Mouse (Mus musculus) liver, adult 2 months (tissue): ENCODE measurements at regions not wholly inside any gene's neighbourhood (a gene's known extent, or its start where the extent isn't known, plus 50 kb on each side); places are given as distances from the start of the nearest gene placed in this dataset.

Experiments used
- DNase-seq: peaks from one replicate; pipeline ENCODE4 v3.0.0-alpha.2; 2011; ENCODE audit warnings: low read depth, low spot score; ENCODE audit errors: extremely low read depth
- H3K27ac ChIP-seq: fragments of 200-500 bp; replicated peaks from 2 replicates; pipeline ENCODE4 v1.5.1; 2012; ENCODE audit warnings: low read depth, mild to moderate bottlenecking, control low read depth, inconsistent platforms, low read length; ENCODE audit not compliant: insufficient read depth
- H3K27me3 ChIP-seq: fragments of 200-500 bp; 2 replicates; pipeline ENCODE4 v1.6.1; 2012; ENCODE audit warnings: mild to moderate bottlenecking, moderate library complexity, low read length, inconsistent platforms; ENCODE audit not compliant: control insufficient read depth, insufficient read depth
- H3K36me3 ChIP-seq: fragments of 200-500 bp; 2 replicates; pipeline ENCODE4 v1.6.1; 2012; ENCODE audit warnings: low read length, inconsistent platforms; ENCODE audit not compliant: control insufficient read depth, insufficient read depth
- H3K4me1 ChIP-seq: fragments of 200-500 bp; 2 replicates; pipeline ENCODE4 v1.6.1; 2011; ENCODE audit warnings: low read length; ENCODE audit not compliant: control insufficient read depth, insufficient read depth
- H3K4me3 ChIP-seq: fragments of 200-500 bp; 2 replicates; pipeline ENCODE4 v1.5.1; 2011; ENCODE audit warnings: low read depth, mild to moderate bottlenecking, control low read depth, low read length, moderate library complexity; ENCODE audit not compliant: insufficient read depth
- H3K79me2 ChIP-seq: fragments of 200-500 bp; 2 replicates; pipeline ENCODE4 v1.6.1; 2012; ENCODE audit warnings: inconsistent platforms, mild to moderate bottlenecking, low read length, moderate library complexity; ENCODE audit not compliant: control insufficient read depth, insufficient read depth
- H3K9ac ChIP-seq: fragments of 200-500 bp; 2 replicates; pipeline ENCODE4 v1.6.1; 2012; ENCODE audit warnings: low read depth, mild to moderate bottlenecking, control low read depth, inconsistent platforms, low read length
- CTCF ChIP-seq: fragments of 200-500 bp; IDR thresholded peaks from 2 replicates; pipeline ENCODE4 v1.5.1; 2011; ENCODE audit warnings: low read depth, low read length, control low read depth
- POLR2A ChIP-seq: fragments of 200-500 bp; IDR thresholded peaks from 2 replicates; pipeline ENCODE4 v1.6.1; 2011; ENCODE audit warnings: low read length, control low read depth; ENCODE audit not compliant: insufficient read depth; ENCODE audit errors: extremely low read depth
- WGBS: fragments of 180-500 bp; shearing (Covaris S2); methylation state at CpG from one replicate; pipeline ENCODE4 v1.1.7; 2018; 5-methylcytosine and 5-hydroxymethylcytosine counted together

DNA sequence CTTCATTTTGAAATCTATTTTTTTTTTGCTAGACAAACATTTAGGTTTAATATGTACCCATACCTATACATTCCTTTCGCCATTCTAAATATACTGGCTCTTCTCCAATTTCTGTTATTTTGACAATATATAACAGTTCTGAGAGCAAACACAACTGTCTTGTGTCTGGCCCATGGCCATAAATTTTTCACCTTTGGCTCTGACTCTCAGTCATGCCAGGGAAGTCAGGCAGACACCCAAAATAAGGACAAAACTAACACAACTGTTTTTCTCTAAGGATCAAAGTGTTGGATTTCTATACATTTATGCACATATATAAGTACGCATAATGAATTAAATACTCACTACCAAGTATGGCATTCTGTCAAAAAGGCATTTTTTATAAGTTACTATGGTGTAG, 331.3 kb downstream of the Gja1 start:
- Histone ChIP-seq H3K4me1 (no peaks in the 10 kb centered on the region), H3K27ac (no peak overlapping the region), H3K27me3 (no peaks in the 10 kb centered on the region), H3K9ac (no peak overlapping the region), H3K79me2 (no peaks in the 10 kb centered on the region), H3K36me3 (no peaks in the 10 kb centered on the region), H3K4me3 (no peak overlapping the region)
- WGBS, result 77% methylated on average over 2 of the region's 2 CpGs
- no peak for TF ChIP-seq CTCF
- TF ChIP-seq POLR2A, result no peak
- DNase-seq, result no peak

- Histone ChIP-seq H3K36me3 (no peaks in the 10 kb centered on the region), H3K9ac (no peak overlapping the region), H3K27ac (no peak overlapping the region), H3K27me3 (no peaks in the 10 kb centered on the region), H3K4me1 (no peaks in the 10 kb centered on the region), H3K79me2 (no peaks in the 10 kb centered on the region), H3K4me3 (no peak overlapping the region)
- no peak for DNase-seq
- TF ChIP-seq POLR2A (no peak), CTCF (no peak)
- WGBS, result 75% methylated on average over 1 of the region's 1 CpGs
Measured at GRCm38 (mm10) chr10:56708886-56709285, 331.8 kb downstream of the Gja1 start.

- WGBS, result 75% methylated on average over 7 of the region's 7 CpGs
Measured at GRCm38 (mm10) chr10:56712611-56713105, 335.5 kb downstream of the Gja1 start.

DNA sequence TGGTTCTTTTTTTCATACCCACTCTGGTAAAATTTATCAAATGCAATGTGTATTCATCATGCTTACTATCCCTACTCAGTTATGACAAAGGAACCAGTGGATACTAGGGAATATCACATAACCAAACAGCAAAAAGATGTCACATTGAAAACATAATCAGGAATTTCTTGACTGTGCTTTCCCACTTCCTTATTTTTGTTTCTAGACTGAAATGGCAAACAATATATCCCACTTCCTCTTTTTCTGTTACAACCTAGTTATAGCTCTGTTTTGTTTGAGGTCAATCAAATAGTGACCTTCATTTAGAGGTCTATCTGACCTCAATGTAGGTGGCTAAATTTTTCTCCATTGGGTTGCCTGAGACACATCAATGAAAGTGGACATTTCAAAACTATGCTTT, 359.9 kb downstream of the Gja1 start:
- Histone ChIP-seq H3K79me2 (no peaks in the 10 kb centered on the region), H3K27me3 (no peaks in the 10 kb centered on the region), H3K4me1 (no peaks in the 10 kb centered on the region), H3K36me3 (no peaks in the 10 kb centered on the region), H3K4me3 (no peak overlapping the region), H3K9ac (no peak overlapping the region), H3K27ac (no peak overlapping the region)
- no peak for DNase-seq
- TF ChIP-seq CTCF, result no peak
- TF ChIP-seq POLR2A, result no peak

More at GRCm38 (mm10) chr10:56712611-56713105, 335.5 kb downstream of the Gja1 start:
- Histone ChIP-seq H3K36me3 (no peaks in the 10 kb centered on the region), H3K4me1 (no peaks in the 10 kb centered on the region), H3K9ac (no peak overlapping the region), H3K4me3 (no peak overlapping the region), H3K27ac (no peak overlapping the region), H3K27me3 (no peaks in the 10 kb centered on the region), H3K79me2 (no peaks in the 10 kb centered on the region)
- TF ChIP-seq CTCF (no peak), POLR2A (no peak)
- DNase-seq, result no peak

DNA sequence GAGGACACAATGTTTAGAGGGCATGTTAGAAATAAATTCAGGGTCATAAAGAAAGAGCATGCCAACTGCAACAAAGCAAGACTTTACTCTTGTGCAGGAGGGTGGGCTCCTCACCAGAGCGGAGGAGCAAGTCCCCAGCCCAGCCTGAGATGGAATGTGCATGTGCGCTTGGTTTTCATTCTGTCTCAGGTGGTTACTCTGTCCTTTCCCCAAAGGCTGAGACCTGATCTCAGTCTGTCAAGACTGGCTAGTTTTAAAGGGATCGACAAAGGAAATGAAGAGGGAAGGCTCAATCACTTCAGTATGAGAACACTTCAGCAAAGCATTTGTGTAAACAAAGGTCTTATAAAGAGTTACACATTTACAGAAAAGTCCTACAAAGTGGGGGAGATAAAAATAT, 362.5 kb downstream of the Gja1 start:
- no peak for TF ChIP-seq POLR2A
- TF ChIP-seq CTCF, result no peak
- Histone ChIP-seq H3K27ac (no peak overlapping the region), H3K79me2 (no peaks in the 10 kb centered on the region), H3K36me3 (no peaks in the 10 kb centered on the region), H3K27me3 (no peaks in the 10 kb centered on the region), H3K4me1 (no peaks in the 10 kb centered on the region), H3K4me3 (no peak overlapping the region), H3K9ac (no peak overlapping the region)
- DNase-seq, result no peak
- 74% methylated on average over 3 of the region's 3 CpGs for WGBS

DNA sequence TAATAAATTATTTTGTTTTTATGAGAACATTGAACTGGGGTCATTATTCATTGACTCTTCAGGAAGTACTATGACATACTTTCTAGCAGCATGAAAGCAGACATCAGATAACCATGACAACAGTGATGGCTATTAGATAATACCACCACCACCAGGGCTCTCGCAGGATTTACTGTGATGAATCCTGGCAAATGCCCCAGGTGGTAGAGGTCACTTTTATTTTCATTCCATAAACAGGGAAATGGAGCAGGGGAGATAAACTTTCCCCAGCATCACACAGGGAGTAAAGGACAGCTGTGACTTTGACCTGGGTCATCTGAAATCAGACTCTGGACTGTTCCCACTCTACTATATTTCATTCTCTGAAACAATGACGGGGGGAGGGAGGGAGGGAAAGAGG, 375.0 kb downstream of the Gja1 start:
- Histone ChIP-seq H3K27me3 (no peaks in the 10 kb centered on the region), H3K4me3 (no peak overlapping the region), H3K4me1 (no peaks in the 10 kb centered on the region), H3K9ac (no peak overlapping the region), H3K36me3 (no peaks in the 10 kb centered on the region), H3K79me2 (no peaks in the 10 kb centered on the region), H3K27ac (no peak overlapping the region)
- DNase-seq, result no peak
- 47% methylated on average over 1 of the region's 2 CpGs for WGBS
- TF ChIP-seq CTCF, result no peak
- no peak for TF ChIP-seq POLR2A
